Mouse (Mus musculus): ENCODE measurements around the gene Tom1l2. TPM values are rescaled to one million over a fixed set of nuclear protein-coding genes. Genes with fewer than 3 reads are reported as not detected.

Tom1l2 gene
- polyA plus RNA-seq, 1 experiment from 2014 or later: 9.0 TPM

DNA sequence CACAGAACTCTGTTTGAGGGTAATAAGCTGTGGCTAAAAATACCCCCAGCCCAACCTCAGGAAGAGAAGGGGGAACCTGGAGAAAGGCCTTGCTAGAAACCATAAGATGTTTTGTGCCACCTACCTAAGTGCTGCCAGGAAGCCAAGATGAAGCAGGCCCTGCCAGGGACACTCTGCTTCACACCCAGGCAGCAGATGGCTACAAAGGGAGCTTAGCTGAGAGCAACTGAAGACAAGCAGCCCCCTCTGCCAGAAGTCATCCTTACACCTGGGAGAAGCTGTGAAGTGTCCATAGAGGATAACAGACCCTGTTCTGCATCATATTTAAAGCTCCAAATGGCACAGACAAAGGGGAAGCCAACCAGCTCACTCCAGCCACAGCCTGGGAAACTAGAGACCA, 106.6 kb downstream of the Tom1l2 start:
- Histone ChIP-seq H3K27ac (replicated peaks; ENCODE audit: low read depth, low read length) (no peak overlapping the region), H3K36me3 (replicated peaks; ENCODE audit: control insufficient read depth, insufficient read depth, low read depth, low read length) (no peaks in the 10 kb centered on the region), H3K27me3 (ENCODE audit: control insufficient read depth, insufficient read depth, low read length) (no peaks in the 10 kb centered on the region), H3K9me3 (replicated peaks; ENCODE audit: control insufficient read depth, low read length) (no peaks in the 10 kb centered on the region), H3K4me3 (ENCODE audit: low read depth, low read length) (no peak overlapping the region), H3K4me2 (ENCODE audit: low read depth, low read length) (no peak overlapping the region), H3K4me1 (ENCODE audit: control insufficient read depth, insufficient read depth, low read length) (no peaks in the 10 kb centered on the region), H3K9ac (replicated peaks; ENCODE audit: low read length) (no peak overlapping the region)
- no peak for DNase-seq (ENCODE audit: low spot score)
- no peak for ATAC-seq (replicated peaks; ENCODE audit: insufficient number of reproducible peaks, low FRiP score, low TSS enrichment, low read depth)

DNA sequence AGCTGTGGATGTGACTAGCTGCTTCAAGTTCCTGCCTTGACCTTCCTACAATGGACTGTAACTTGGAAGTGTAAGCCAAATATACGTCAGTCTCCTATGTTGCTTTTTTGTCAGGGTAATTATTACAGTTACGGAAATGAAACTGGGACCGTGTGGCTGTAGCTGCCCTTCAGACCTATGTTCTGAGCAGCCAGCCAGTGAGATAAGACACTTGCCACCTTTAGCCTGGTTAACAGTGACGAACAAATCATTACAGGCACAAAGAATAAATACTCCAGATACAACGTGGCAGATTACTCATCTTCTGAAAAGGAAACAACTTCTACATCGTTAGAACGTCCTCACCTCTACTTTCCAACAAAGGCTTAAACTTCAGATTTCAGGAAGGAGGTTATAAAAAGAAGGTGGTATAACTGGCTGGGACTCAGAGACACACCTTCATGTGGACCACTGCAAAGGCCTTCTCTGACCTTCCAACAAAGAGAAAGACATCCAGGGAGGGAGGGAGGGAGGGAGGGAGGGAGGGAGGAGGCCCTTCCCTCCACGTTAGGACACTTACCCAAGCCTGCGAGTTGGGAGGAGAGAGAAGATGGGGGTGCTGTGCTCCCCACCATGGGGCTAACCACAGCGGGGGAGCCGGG, 108.1 kb downstream of the Tom1l2 start:
- H3K9ac ChIP-seq (replicated peaks; ENCODE audit: low read length): no peak overlapping the region
- no peak overlapping the region for H3K4me2 ChIP-seq (ENCODE audit: low read depth, low read length)
- H3K4me3 ChIP-seq (ENCODE audit: low read depth, low read length): no peak overlapping the region
- H3K4me1 ChIP-seq (ENCODE audit: control insufficient read depth, insufficient read depth, low read length): no peaks in the 10 kb centered on the region
- no peak overlapping the region for H3K27ac ChIP-seq (replicated peaks; ENCODE audit: low read depth, low read length)
- 79% methylated on average over 9 of the region's 11 CpGs for WGBS
- no peak for DNase-seq (ENCODE audit: low spot score)
- no peaks in the 10 kb centered on the region for H3K27me3 ChIP-seq (ENCODE audit: control insufficient read depth, insufficient read depth, low read length)
- H3K9me3 ChIP-seq (replicated peaks; ENCODE audit: control insufficient read depth, low read length): no peaks in the 10 kb centered on the region
- H3K36me3 ChIP-seq (replicated peaks; ENCODE audit: control insufficient read depth, insufficient read depth, low read depth, low read length): no peaks in the 10 kb centered on the region
- ATAC-seq (replicated peaks; ENCODE audit: insufficient number of reproducible peaks, low FRiP score, low TSS enrichment, low read depth): no peak

- no peak for ATAC-seq (replicated peaks; ENCODE audit: insufficient number of reproducible peaks, low FRiP score, low TSS enrichment, low read depth)
Observed at GRCm38 (mm10) chr11:60240509-60240908, 112.2 kb downstream of the Tom1l2 start.

DNA sequence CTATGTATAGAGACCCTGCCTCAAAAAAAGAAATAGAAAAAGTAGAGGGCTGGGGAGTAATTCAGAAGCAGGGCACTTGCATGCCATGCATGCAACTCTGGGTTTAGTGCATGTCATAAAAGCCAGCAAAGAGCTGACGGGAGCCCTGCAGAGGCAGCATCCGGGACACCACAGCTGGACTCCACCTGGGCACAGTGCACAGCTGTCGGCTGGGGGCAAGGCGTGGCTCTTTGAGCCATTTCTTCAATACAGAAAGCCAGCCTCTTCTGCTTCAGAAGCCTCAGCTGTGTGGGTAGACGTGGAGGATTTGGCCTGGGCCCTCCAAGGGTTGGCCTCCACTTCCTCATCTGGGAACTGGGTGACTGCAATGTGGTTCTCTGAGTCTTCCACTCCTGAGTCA, 117.4 kb downstream of the Tom1l2 start:
- Histone ChIP-seq H3K4me1 (ENCODE audit: control insufficient read depth, insufficient read depth, low read length) (no peaks in the 10 kb centered on the region), H3K4me3 (ENCODE audit: low read depth, low read length) (no peak overlapping the region), H3K36me3 (replicated peaks; ENCODE audit: control insufficient read depth, insufficient read depth, low read depth, low read length) (no peaks in the 10 kb centered on the region), H3K27ac (replicated peaks; ENCODE audit: low read depth, low read length) (no peak overlapping the region), H3K27me3 (ENCODE audit: control insufficient read depth, insufficient read depth, low read length) (no peaks in the 10 kb centered on the region), H3K4me2 (ENCODE audit: low read depth, low read length) (no peak overlapping the region), H3K9me3 (replicated peaks; ENCODE audit: control insufficient read depth, low read length) (no peaks in the 10 kb centered on the region), H3K9ac (replicated peaks; ENCODE audit: low read length) (no peak overlapping the region)
- WGBS: 76% methylated on average over 5 of the region's 5 CpGs
- ATAC-seq (replicated peaks; ENCODE audit: insufficient number of reproducible peaks, low FRiP score, low TSS enrichment, low read depth) (no peak), DNase-seq (ENCODE audit: low spot score) (no peak)

More at GRCm38 (mm10) chr11:60240509-60240908, 112.2 kb downstream of the Tom1l2 start:
- 88% methylated on average over 4 of the region's 4 CpGs for WGBS
- Histone ChIP-seq H3K36me3 (replicated peaks; ENCODE audit: control insufficient read depth, insufficient read depth, low read depth, low read length) (no peaks in the 10 kb centered on the region), H3K4me1 (ENCODE audit: control insufficient read depth, insufficient read depth, low read length) (no peaks in the 10 kb centered on the region), H3K9me3 (replicated peaks; ENCODE audit: control insufficient read depth, low read length) (no peaks in the 10 kb centered on the region), H3K9ac (replicated peaks; ENCODE audit: low read length) (no peak overlapping the region), H3K4me3 (ENCODE audit: low read depth, low read length) (no peak overlapping the region), H3K4me2 (ENCODE audit: low read depth, low read length) (no peak overlapping the region), H3K27me3 (ENCODE audit: control insufficient read depth, insufficient read depth, low read length) (no peaks in the 10 kb centered on the region), H3K27ac (replicated peaks; ENCODE audit: low read depth, low read length) (no peak overlapping the region)
- no peak for DNase-seq (ENCODE audit: low spot score)

DNA sequence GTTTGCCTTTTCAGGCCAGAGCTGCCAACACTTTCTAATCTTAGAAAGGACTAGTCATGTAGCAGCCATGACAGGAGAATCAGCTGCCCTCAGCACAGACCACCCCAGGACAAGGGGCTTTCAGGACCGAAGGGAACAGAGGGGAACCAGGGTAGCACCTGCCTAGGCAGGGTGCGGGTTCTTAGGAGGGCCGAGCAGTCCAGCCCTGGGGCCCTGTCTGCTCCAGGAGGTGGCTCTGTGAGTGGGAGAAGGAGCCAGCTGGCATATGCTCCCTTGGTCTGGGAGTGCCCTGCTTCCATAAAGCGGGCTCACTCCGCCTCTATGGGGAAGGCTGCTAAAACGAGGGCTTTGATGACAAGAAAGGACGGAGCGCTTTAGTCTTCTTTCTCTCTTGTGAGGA, 119.5 kb downstream of the Tom1l2 start:
- Histone ChIP-seq H3K4me1 (ENCODE audit: control insufficient read depth, insufficient read depth, low read length) (no peaks in the 10 kb centered on the region), H3K27me3 (ENCODE audit: control insufficient read depth, insufficient read depth, low read length) (no peaks in the 10 kb centered on the region), H3K4me3 (ENCODE audit: low read depth, low read length) (no peak overlapping the region), H3K9me3 (replicated peaks; ENCODE audit: control insufficient read depth, low read length) (no peaks in the 10 kb centered on the region), H3K9ac (replicated peaks; ENCODE audit: low read length) (no peak overlapping the region), H3K27ac (replicated peaks; ENCODE audit: low read depth, low read length) (no peak overlapping the region), H3K4me2 (ENCODE audit: low read depth, low read length) (no peak overlapping the region), H3K36me3 (replicated peaks; ENCODE audit: control insufficient read depth, insufficient read depth, low read depth, low read length) (no peaks in the 10 kb centered on the region)
- DNase-seq (ENCODE audit: low spot score) (no peak), ATAC-seq (replicated peaks; ENCODE audit: insufficient number of reproducible peaks, low FRiP score, low TSS enrichment, low read depth) (no peak)
- WGBS: 73% methylated on average over 8 of the region's 8 CpGs

GRCm38 (mm10) chr11:60232441-60233058, 120.2 kb downstream of the Tom1l2 start:
- no peaks in the 10 kb centered on the region for H3K36me3 ChIP-seq (replicated peaks; ENCODE audit: control insufficient read depth, insufficient read depth, low read depth, low read length)
- H3K9ac ChIP-seq (replicated peaks; ENCODE audit: low read length): no peak overlapping the region
- no peaks in the 10 kb centered on the region for H3K27me3 ChIP-seq (ENCODE audit: control insufficient read depth, insufficient read depth, low read length)
- H3K4me3 ChIP-seq (ENCODE audit: low read depth, low read length): no peak overlapping the region
- DNase-seq (ENCODE audit: low spot score) (no peak), ATAC-seq (replicated peaks; ENCODE audit: insufficient number of reproducible peaks, low FRiP score, low TSS enrichment, low read depth) (no peak)
- H3K27ac ChIP-seq (replicated peaks; ENCODE audit: low read depth, low read length): no peak overlapping the region
- no peak overlapping the region for H3K4me2 ChIP-seq (ENCODE audit: low read depth, low read length)
- H3K9me3 ChIP-seq (replicated peaks; ENCODE audit: control insufficient read depth, low read length): no peaks in the 10 kb centered on the region
- no peaks in the 10 kb centered on the region for H3K4me1 ChIP-seq (ENCODE audit: control insufficient read depth, insufficient read depth, low read length)
- WGBS: 73% methylated on average over 14 of the region's 14 CpGs

- no peak overlapping the region for H3K4me3 ChIP-seq (ENCODE audit: low read depth, low read length)
- no peak overlapping the region for H3K9ac ChIP-seq (replicated peaks; ENCODE audit: low read length)
- no peak overlapping the region for H3K27ac ChIP-seq (replicated peaks; ENCODE audit: low read depth, low read length)
- no peaks in the 10 kb centered on the region for H3K4me1 ChIP-seq (ENCODE audit: control insufficient read depth, insufficient read depth, low read length)
- H3K4me2 ChIP-seq (ENCODE audit: low read depth, low read length): no peak overlapping the region
- WGBS: 41% methylated on average over 4 of the region's 4 CpGs
- H3K36me3 ChIP-seq (replicated peaks; ENCODE audit: control insufficient read depth, insufficient read depth, low read depth, low read length): no peaks in the 10 kb centered on the region
- DNase-seq (ENCODE audit: low spot score) (no peak), ATAC-seq (replicated peaks; ENCODE audit: insufficient number of reproducible peaks, low FRiP score, low TSS enrichment, low read depth) (no peak)
- H3K9me3 ChIP-seq (replicated peaks; ENCODE audit: control insufficient read depth, low read length): no peaks in the 10 kb centered on the region
- H3K27me3 ChIP-seq (ENCODE audit: control insufficient read depth, insufficient read depth, low read length): no peaks in the 10 kb centered on the region
Observed at GRCm38 (mm10) chr11:60231951-60232350, 120.8 kb downstream of the Tom1l2 start.

DNA sequence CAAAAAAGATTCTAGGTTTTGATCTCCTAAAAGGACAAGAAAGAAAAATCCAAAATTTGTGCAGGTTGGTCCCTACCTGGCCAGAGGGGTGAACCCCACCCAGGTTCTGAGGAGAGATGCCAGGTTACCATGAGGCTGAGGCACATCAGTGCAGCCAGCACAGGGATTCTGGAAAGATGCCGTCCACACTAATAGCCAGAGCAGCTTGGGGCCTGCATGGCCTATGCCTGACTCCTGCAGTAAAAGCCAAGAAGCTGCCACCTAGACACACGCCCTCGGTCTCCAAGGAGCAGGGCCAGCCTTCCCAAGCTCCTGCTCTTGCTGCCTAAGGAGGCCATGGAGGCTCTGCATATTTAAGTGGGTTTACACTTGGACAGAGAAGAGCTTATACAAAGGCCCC, 121.4 kb downstream of the Tom1l2 start:
- 80% methylated on average over 3 of the region's 3 CpGs for WGBS
- Histone ChIP-seq H3K4me2 (ENCODE audit: low read depth, low read length) (no peak overlapping the region), H3K9ac (replicated peaks; ENCODE audit: low read length) (no peak overlapping the region), H3K4me1 (ENCODE audit: control insufficient read depth, insufficient read depth, low read length) (no peaks in the 10 kb centered on the region), H3K4me3 (ENCODE audit: low read depth, low read length) (no peak overlapping the region), H3K9me3 (replicated peaks; ENCODE audit: control insufficient read depth, low read length) (no peaks in the 10 kb centered on the region), H3K27me3 (ENCODE audit: control insufficient read depth, insufficient read depth, low read length) (no peaks in the 10 kb centered on the region), H3K27ac (replicated peaks; ENCODE audit: low read depth, low read length) (no peak overlapping the region), H3K36me3 (replicated peaks; ENCODE audit: control insufficient read depth, insufficient read depth, low read depth, low read length) (no peaks in the 10 kb centered on the region)
- DNase-seq (ENCODE audit: low spot score): no peak
- ATAC-seq (replicated peaks; ENCODE audit: insufficient number of reproducible peaks, low FRiP score, low TSS enrichment, low read depth): no peak
